Mouse (Mus musculus) left cerebral cortex, postnatal 36 days (tissue): ENCODE data around the gene Lonp2. TPM values are rescaled to one million over a fixed set of nuclear protein-coding genes. Genes with fewer than 3 reads are reported as not detected.

Experiments used
- DNase-seq, 2 experiments: peaks; one replicate each; pipeline ENCODE4 v3.0.0; 2021 to 2022; ENCODE audit warnings: low spot score in 2 of 2, mixed read lengths in 1 of 2
- intact Hi-C: fragments of 180-260 bp; cut with DNase I; formaldehyde crosslinking; loops from one replicate; pipeline ENCODE4 v1.15.1; 2025
- microRNA-seq: library from miRNA; unstranded; fragments of <30 nt; microRNA quantifications from one replicate; pipeline ENCODE4 v1.2.0, GENCODE M21; 2022
- total RNA-seq, 2 experiments: library from RNA; stranded (reverse); gene quantifications; 2 replicates each; pipeline ENCODE4 v1.2.3; 2021

Lonp2 gene
- total RNA-seq, 2 experiments from 2014 or later, result 65.9 to 67.0 TPM

GRCm38 (mm10) chr8:86769945-86770715 is 146.3 kb downstream of the Lonp2 start:
- intact Hi-C loops, result no loop called here
- DNase-seq, result no peak

Small RNA genes within 50 kb of the gene (microRNA-seq; reads per million reads assigned to microRNA genes)
- gene Gm44348, result not detected

Other genes with a start within 250 kb of the Lonp2 start
- gene Abcc12, start 43.4 kb upstream of the Lonp2 start, total RNA-seq, result under 1 TPM; 0.27 to 0.59 TPM
- gene Gm10638, start 121.7 kb downstream of the Lonp2 start, total RNA-seq, result 1 to 10 TPM; 2.4 to 4.0 TPM
- gene Siah1a, start 121.9 kb downstream of the Lonp2 start, total RNA-seq, result 10 to 100 TPM; 31.5 to 34.2 TPM